Mouse (Mus musculus): Measurements from ENCODE around the gene Kcnab3. TPM values are rescaled to one million over a fixed set of nuclear protein-coding genes. Genes with fewer than 3 reads are reported as not detected.

Gene Kcnab3
- 4.9 and 6.0 TPM in 2 replicates for polyA plus RNA-seq (2015; fragmentation: Nextera tagmentation; extraction: Ambion mirVana)

DNA sequence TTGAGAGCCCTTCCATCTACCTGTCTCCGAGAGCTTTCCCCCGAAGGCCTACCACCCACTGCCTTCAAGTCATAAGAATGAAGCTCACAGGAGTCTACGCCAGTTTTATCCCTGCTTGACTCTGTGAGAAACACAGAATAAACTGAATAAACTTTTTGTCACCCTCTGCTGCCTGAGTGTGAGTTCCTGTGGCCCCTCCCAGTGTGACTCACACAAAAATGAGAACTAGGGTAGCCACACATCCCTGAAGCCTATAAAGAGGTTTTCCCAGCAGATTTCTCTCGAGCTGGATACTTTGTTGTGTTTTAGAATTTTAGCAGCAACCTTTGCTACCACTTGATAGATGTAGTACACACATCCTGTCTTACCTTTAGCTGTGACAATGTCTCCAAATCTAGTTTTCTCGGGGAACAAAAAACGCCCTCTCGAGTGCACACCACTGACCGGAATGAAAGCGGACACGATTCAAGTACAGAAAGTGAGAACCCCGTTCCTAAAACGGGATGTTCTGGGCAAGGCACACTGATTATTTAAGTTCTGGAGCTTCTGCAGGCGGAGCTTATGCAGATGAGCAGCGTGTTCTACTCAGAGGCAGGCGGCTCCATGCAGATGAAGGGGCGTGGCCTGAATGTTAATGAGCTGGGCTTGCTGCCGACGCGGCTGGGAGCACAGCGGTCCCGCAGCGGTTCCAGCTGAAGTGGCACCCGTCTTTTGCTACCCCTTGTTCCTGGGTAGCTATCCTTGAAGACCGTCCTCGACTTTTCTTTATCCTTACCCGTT is at the start of gene Kcnab3:
Gene Kcnab3 (plus strand): TSS at position 631 of the 780 bp plus-strand sequence.
- Histone ChIP-seq H3K4me3 (ENCODE audit: low read length) (peak within 1 kb of the TSS; percentile 50), H3K36me3 (ENCODE audit: control insufficient read depth, insufficient read depth, low read length) (no peaks in the 10 kb centered on the region), H3K9ac (ENCODE audit: low read depth, low read length) (peak within 1 kb of the TSS; percentile 76), H3K27me3 (replicated peaks; ENCODE audit: control insufficient read depth, insufficient read depth, low read length) (no peaks in the 10 kb centered on the region), H3K4me1 (ENCODE audit: control insufficient read depth, insufficient read depth, low read depth, low read length) (peaks cover 37% of the 10 kb centered on the region), H3K27ac (ENCODE audit: low read depth, low read length) (0 out of 2 replicates have a peak within 1 kb of the TSS, but pooled peaks have one; percentile 36), H3K9me3 (ENCODE audit: control insufficient read depth, low read length) (no peaks in the 10 kb centered on the region), H3K4me2 (ENCODE audit: low read length) (peak within 1 kb of the TSS; percentile 95)
- 11% methylated on average over 26 of the region's 26 CpGs for WGBS
- peak; percentile 57 for ATAC-seq

DNA sequence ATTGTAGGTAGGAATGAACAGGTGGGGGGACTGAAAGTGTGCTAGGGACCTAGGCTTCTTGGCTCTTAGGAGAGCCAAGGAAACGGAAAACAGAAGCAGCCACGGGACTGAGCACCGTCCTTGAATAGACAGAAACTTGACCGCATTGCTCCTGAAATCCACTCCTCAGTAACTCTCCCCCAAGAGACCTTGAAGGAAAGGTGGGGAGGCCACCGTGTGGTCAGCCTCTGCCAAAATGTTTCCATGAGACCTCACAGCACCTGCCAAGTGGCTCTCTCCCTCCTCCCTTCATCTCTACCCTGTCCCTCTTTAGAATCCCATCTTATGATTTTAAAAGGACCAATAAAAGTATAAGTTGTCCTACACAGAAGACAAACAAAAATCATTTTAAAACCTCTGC is 48.8 kb upstream of the Kcnab3 start:
- no peak overlapping the region for H3K4me2 ChIP-seq (ENCODE audit: low read length)
- H3K4me3 ChIP-seq (ENCODE audit: low read length) = no peak overlapping the region

DNA sequence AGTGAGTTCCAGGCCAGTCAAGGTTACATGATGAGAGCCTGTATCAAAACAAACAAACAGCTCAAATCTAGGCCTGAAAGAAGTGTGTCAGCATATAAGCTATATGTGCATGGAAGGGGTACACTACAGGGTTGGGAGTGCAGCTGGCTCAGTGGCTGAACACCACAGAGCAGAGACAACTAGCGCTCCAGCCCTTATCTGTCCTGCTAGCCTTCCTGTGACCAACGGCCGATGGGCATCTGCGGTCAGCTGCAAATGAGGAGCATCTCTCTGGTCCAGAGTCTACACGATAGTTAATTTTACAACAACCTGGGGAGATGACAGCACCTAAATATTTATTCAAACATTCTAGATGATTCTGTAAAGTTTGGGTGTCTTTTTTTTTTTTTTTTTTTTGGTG is 34.9 kb upstream of the Kcnab3 start:
- H3K9me3 ChIP-seq (ENCODE audit: control insufficient read depth, low read length) = no peaks in the 10 kb centered on the region
- H3K9ac ChIP-seq (ENCODE audit: low read depth, low read length) = no peak overlapping the region
- H3K4me1 ChIP-seq (ENCODE audit: control insufficient read depth, insufficient read depth, low read depth, low read length) = no peaks in the 10 kb centered on the region
- H3K27me3 ChIP-seq (replicated peaks; ENCODE audit: control insufficient read depth, insufficient read depth, low read length) = no peaks in the 10 kb centered on the region
- H3K27ac ChIP-seq (ENCODE audit: low read depth, low read length) = no peak overlapping the region
- no peak overlapping the region for H3K4me3 ChIP-seq (ENCODE audit: low read length)
- H3K36me3 ChIP-seq (ENCODE audit: control insufficient read depth, insufficient read depth, low read length) = no peaks in the 10 kb centered on the region
- no peak overlapping the region for H3K4me2 ChIP-seq (ENCODE audit: low read length)
- ATAC-seq = no peak
- 96% methylated on average over 5 of the region's 5 CpGs for WGBS

More for the DNA sequence above, 48.8 kb upstream of the Kcnab3 start:
- WGBS = 64% methylated on average over 5 of the region's 5 CpGs
- Histone ChIP-seq H3K27ac (ENCODE audit: low read depth, low read length) (no peak overlapping the region), H3K4me1 (ENCODE audit: control insufficient read depth, insufficient read depth, low read depth, low read length) (no peaks in the 10 kb centered on the region), H3K27me3 (replicated peaks; ENCODE audit: control insufficient read depth, insufficient read depth, low read length) (no peaks in the 10 kb centered on the region), H3K9me3 (ENCODE audit: control insufficient read depth, low read length) (no peaks in the 10 kb centered on the region), H3K9ac (ENCODE audit: low read depth, low read length) (no peak overlapping the region), H3K36me3 (ENCODE audit: control insufficient read depth, insufficient read depth, low read length) (no peaks in the 10 kb centered on the region)
- no peak for ATAC-seq

DNA sequence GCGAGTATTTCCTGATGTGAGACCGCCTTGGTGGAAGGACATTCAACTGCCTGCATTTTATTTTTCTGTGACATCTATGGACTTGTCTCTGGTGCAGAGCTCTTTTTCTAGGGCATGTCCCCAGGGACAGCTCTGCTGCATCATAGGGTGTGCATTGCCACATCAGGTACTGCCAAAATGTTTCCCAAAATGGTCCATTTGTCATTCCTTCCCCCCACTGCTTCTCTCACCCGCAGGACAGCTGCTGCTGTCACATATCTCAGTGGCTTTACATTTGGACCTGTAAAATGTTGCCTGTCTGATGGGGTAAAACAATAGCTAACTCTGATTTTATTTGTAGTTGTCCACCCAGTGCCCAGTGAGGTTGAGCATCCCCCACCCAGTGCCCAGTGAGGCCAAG is 30.8 kb upstream of the Kcnab3 start:
- Histone ChIP-seq H3K27me3 (replicated peaks; ENCODE audit: control insufficient read depth, insufficient read depth, low read length) (no peaks in the 10 kb centered on the region), H3K9me3 (ENCODE audit: control insufficient read depth, low read length) (no peaks in the 10 kb centered on the region), H3K36me3 (ENCODE audit: control insufficient read depth, insufficient read depth, low read length) (0 out of 2 replicates have a peak, but pooled peaks cover 2% of the 10 kb centered on the region), H3K4me1 (ENCODE audit: control insufficient read depth, insufficient read depth, low read depth, low read length) (no peaks in the 10 kb centered on the region), H3K4me3 (ENCODE audit: low read length) (no peak overlapping the region), H3K27ac (ENCODE audit: low read depth, low read length) (no peak overlapping the region), H3K9ac (ENCODE audit: low read depth, low read length) (no peak overlapping the region), H3K4me2 (ENCODE audit: low read length) (no peak overlapping the region)
- ATAC-seq = no peak
- WGBS = 91% methylated on average over 3 of the region's 3 CpGs

DNA sequence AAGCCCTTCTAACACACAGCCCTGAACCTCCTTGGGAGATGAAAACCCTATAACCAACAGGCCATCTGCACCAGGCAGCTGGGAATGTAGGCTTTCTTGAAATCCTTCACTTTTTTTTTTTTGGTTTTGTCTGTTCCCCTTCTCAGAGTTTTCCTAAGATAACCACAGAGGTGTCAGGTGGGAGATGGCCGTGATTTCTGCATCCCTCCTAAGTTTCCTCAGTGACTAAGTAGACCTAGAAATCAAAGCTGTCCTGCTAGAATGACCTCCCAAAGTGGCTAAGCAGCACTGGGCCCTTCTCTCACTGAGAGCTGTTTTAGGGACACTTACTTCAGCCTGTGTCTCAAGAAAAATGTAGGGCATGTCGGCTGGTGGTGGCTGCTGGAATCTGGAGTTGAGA is 28.3 kb upstream of the Kcnab3 start:
- no peaks in the 10 kb centered on the region for H3K9me3 ChIP-seq (ENCODE audit: control insufficient read depth, low read length)
- peaks cover 6% of the 10 kb centered on the region; the same call in 1 of the 2 replicates for H3K36me3 ChIP-seq (ENCODE audit: control insufficient read depth, insufficient read depth, low read length)
- ATAC-seq = no peak

DNA sequence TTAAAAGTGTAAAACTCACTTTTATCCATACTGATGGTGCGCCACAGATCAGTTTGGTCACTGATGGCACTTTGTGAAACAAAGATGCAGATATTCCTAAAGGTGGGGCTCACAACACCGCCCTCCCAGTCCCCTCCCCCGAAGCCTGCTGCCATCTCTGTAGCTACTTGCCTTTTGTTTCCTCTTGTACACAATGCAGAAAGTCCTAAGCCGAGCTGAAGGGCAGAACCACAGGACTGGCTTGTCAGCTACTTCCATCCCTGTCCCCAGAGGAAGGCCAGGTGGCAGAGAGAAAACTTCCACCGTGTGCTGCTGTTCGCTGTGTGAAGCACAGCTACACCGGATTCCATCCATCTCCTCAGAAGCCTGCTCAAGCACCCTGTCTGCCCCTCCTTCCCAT is 27.8 kb upstream of the Kcnab3 start:
- Histone ChIP-seq H3K4me1 (ENCODE audit: control insufficient read depth, insufficient read depth, low read depth, low read length) (no peaks in the 10 kb centered on the region), H3K4me3 (ENCODE audit: low read length) (no peak overlapping the region), H3K9ac (ENCODE audit: low read depth, low read length) (no peak overlapping the region), H3K4me2 (ENCODE audit: low read length) (no peak overlapping the region), H3K27me3 (replicated peaks; ENCODE audit: control insufficient read depth, insufficient read depth, low read length) (no peaks in the 10 kb centered on the region), H3K27ac (ENCODE audit: low read depth, low read length) (no peak overlapping the region), H3K36me3 (ENCODE audit: control insufficient read depth, insufficient read depth, low read length) (peaks cover 6% of the 10 kb centered on the region; the same call in 1 of the 2 replicates), H3K9me3 (ENCODE audit: control insufficient read depth, low read length) (no peaks in the 10 kb centered on the region)
- 75% methylated on average over 7 of the region's 7 CpGs for WGBS
- no peak for ATAC-seq

More for the DNA sequence above, 28.3 kb upstream of the Kcnab3 start:
- H3K27me3 ChIP-seq (replicated peaks; ENCODE audit: control insufficient read depth, insufficient read depth, low read length) = no peaks in the 10 kb centered on the region
- 90% methylated on average over 2 of the region's 2 CpGs for WGBS
- no peak overlapping the region for H3K4me3 ChIP-seq (ENCODE audit: low read length)
- no peak overlapping the region for H3K9ac ChIP-seq (ENCODE audit: low read depth, low read length)
- H3K27ac ChIP-seq (ENCODE audit: low read depth, low read length) = no peak overlapping the region
- H3K4me1 ChIP-seq (ENCODE audit: control insufficient read depth, insufficient read depth, low read depth, low read length) = no peaks in the 10 kb centered on the region
- no peak overlapping the region for H3K4me2 ChIP-seq (ENCODE audit: low read length)

DNA sequence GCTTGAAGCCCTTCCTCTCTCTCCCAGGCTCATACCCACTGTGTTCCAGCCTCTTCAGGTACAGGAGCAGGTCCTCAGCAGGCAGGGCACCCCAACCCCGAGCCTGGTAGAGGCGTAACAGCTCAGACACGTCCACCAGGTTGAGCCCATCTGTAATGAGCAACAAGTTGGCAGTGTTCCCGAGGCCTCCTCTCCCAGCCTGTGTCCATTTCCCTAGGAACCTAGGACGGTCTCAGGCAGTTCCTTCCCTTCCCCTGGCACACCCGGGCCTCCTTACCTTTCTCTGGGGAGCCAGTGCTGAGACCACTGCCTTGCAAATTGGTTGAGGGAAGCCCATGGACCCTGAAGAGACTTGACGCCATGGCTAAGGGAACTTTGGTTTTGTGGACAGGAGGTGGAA is 23.2 kb upstream of the Kcnab3 start:
- H3K27me3 ChIP-seq (replicated peaks; ENCODE audit: control insufficient read depth, insufficient read depth, low read length) = no peaks in the 10 kb centered on the region
- no peak overlapping the region for H3K4me2 ChIP-seq (ENCODE audit: low read length)
- no peaks in the 10 kb centered on the region for H3K4me1 ChIP-seq (ENCODE audit: control insufficient read depth, insufficient read depth, low read depth, low read length)
- no peak overlapping the region for H3K9ac ChIP-seq (ENCODE audit: low read depth, low read length)
- no peak overlapping the region for H3K4me3 ChIP-seq (ENCODE audit: low read length)
- H3K9me3 ChIP-seq (ENCODE audit: control insufficient read depth, low read length) = no peaks in the 10 kb centered on the region
- H3K36me3 ChIP-seq (ENCODE audit: control insufficient read depth, insufficient read depth, low read length) = peaks cover 15% of the 10 kb centered on the region
- H3K27ac ChIP-seq (ENCODE audit: low read depth, low read length) = no peak overlapping the region
- ATAC-seq = no peak
- WGBS = 86% methylated on average over 7 of the region's 7 CpGs

DNA sequence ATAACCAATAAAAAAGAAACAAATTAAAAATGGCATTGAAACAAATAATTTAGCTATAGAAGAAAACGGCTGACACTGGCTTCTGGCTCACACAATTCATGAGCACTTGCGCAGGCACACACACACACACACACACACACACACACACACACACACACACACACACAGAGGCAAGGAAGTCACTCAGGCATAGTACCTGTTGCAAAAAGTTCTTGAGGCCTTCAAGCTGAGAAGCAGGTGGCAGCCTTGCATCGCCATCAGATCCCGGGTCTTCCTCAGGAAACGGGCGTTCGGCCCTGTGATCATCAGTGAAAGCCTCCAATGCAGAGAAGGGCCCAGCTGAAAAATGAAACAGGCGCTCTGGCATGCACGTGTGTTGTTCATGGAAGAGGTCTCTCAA is 20.8 kb upstream of the Kcnab3 start:
- ATAC-seq = no peak
- Histone ChIP-seq H3K9me3 (ENCODE audit: control insufficient read depth, low read length) (no peaks in the 10 kb centered on the region), H3K27ac (ENCODE audit: low read depth, low read length) (no peak overlapping the region), H3K4me1 (ENCODE audit: control insufficient read depth, insufficient read depth, low read depth, low read length) (no peaks in the 10 kb centered on the region), H3K36me3 (ENCODE audit: control insufficient read depth, insufficient read depth, low read length) (peaks cover 27% of the 10 kb centered on the region), H3K9ac (ENCODE audit: low read depth, low read length) (no peak overlapping the region), H3K4me3 (ENCODE audit: low read length) (no peak overlapping the region), H3K27me3 (replicated peaks; ENCODE audit: control insufficient read depth, insufficient read depth, low read length) (no peaks in the 10 kb centered on the region), H3K4me2 (ENCODE audit: low read length) (no peak overlapping the region)
- WGBS = 95% methylated on average over 9 of the region's 9 CpGs

DNA sequence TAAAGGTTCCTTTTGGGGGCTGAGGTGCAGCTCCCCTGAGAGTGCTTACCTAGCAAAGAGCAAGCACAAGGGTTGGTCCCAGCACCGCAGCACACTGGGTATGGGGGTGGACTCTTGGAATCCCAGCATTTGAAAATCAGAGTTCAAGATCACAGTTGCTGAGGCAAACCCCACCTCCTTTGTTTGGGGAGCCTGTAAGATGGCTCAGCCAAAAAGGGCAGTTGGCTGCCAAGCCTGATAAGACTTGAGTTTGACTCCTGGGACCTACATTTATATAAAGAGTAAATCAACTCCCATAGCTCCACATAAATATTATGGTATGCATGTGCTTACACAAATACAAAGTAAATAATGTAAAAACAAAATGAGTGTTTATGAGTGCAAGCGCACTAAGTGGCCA is 20.0 kb upstream of the Kcnab3 start:
- Histone ChIP-seq H3K9me3 (ENCODE audit: control insufficient read depth, low read length) (no peaks in the 10 kb centered on the region), H3K27ac (ENCODE audit: low read depth, low read length) (no peak overlapping the region), H3K27me3 (replicated peaks; ENCODE audit: control insufficient read depth, insufficient read depth, low read length) (no peaks in the 10 kb centered on the region), H3K4me2 (ENCODE audit: low read length) (no peak overlapping the region), H3K4me1 (ENCODE audit: control insufficient read depth, insufficient read depth, low read depth, low read length) (no peaks in the 10 kb centered on the region; the same call in 1 of the 2 replicates), H3K36me3 (ENCODE audit: control insufficient read depth, insufficient read depth, low read length) (peaks cover 27% of the 10 kb centered on the region), H3K9ac (ENCODE audit: low read depth, low read length) (no peak overlapping the region), H3K4me3 (ENCODE audit: low read length) (no peak overlapping the region)
- WGBS = 98% methylated on average over 2 of the region's 2 CpGs
- no peak for ATAC-seq
